Mouse (Mus musculus): ENCODE measurements around the gene Med29. TPM values are rescaled to one million over a fixed set of nuclear protein-coding genes. Genes with fewer than 3 reads are reported as not detected.

Med29 gene
- polyA plus RNA-seq, 1 experiment from 2014 or later = 48.3 TPM

- H3K4me1 ChIP-seq (replicated peaks) = peaks cover 10% of the 10 kb centered on the region
- H3K4me3 ChIP-seq (replicated peaks) = peak overlapping the region; percentile 95
- H3K36me3 ChIP-seq = no peaks in the 10 kb centered on the region
- WGBS = 76% methylated on average over 19 of the region's 19 CpGs
- H3K27ac ChIP-seq = peak overlapping the region; percentile 79
- peak overlapping the region; percentile 58 for H3K4me2 ChIP-seq (replicated peaks)
- H3K9ac ChIP-seq = no peak overlapping the region
- H3K9me3 ChIP-seq = no peaks in the 10 kb centered on the region
- no peak for ATAC-seq
- H3K27me3 ChIP-seq (replicated peaks) = no peaks in the 10 kb centered on the region
Measured at GRCm38 (mm10) chr7:28339213-28339917, 53.1 kb downstream of the Med29 start.

GRCm38 (mm10) chr7:28338108-28338998 lies 54.2 kb downstream of the Med29 start, which contains the start of gene Supt5:
Supt5 (minus strand) TSS chr7:28338746.
- Histone ChIP-seq H3K4me3 (replicated peaks) (peak within 1 kb of the TSS; percentile 95), H3K9ac (peak within 1 kb of the TSS; percentile 93), H3K27ac (peak within 1 kb of the TSS; percentile 79), H3K36me3 (no peaks in the 10 kb centered on the region), H3K9me3 (no peaks in the 10 kb centered on the region), H3K4me1 (replicated peaks) (peaks cover 10% of the 10 kb centered on the region), H3K4me2 (replicated peaks) (peak within 1 kb of the TSS; percentile 72), H3K27me3 (replicated peaks) (no peaks in the 10 kb centered on the region)
- peak; percentile 99 for ATAC-seq
- WGBS = under 1% methylated on average over 77 of the region's 77 CpGs

Other genes with a start within 250 kb of the Med29 start
- gene Fbl, start 223.0 kb downstream of the Med29 start, polyA plus RNA-seq (2015; fragmentation: Nextera tagmentation; extraction: Ambion mirVana) = 133 and 140 TPM in 2 replicates
- 6.3 and 7.3 TPM in 2 replicates for gene Dyrk1b, start 213.2 kb downstream of the Med29 start, polyA plus RNA-seq (2015; fragmentation: Nextera tagmentation; extraction: Ambion mirVana)
- 4.5 and 7.2 TPM in 2 replicates for gene Eid2, start 124.8 kb downstream of the Med29 start, polyA plus RNA-seq (2015; fragmentation: Nextera tagmentation; extraction: Ambion mirVana)
- gene Eid2b, start 115.0 kb downstream of the Med29 start, polyA plus RNA-seq (2015; fragmentation: Nextera tagmentation; extraction: Ambion mirVana) = 8.1 and 9.4 TPM in 2 replicates
- gene Selenov, start 101.5 kb downstream of the Med29 start, polyA plus RNA-seq (2015; fragmentation: Nextera tagmentation; extraction: Ambion mirVana) = 0.18 TPM in 1 of 2 replicates, not detected in the other
- gene Dll3, start 90.5 kb downstream of the Med29 start, polyA plus RNA-seq (2015; fragmentation: Nextera tagmentation; extraction: Ambion mirVana) = 5.7 and 6.0 TPM in 2 replicates
- 165 and 169 TPM in 2 replicates for gene Timm50, start 80.6 kb downstream of the Med29 start, polyA plus RNA-seq (2015; fragmentation: Nextera tagmentation; extraction: Ambion mirVana)
- 67.9 and 75.6 TPM in 2 replicates for gene Supt5, start 54.0 kb downstream of the Med29 start, polyA plus RNA-seq (2015; fragmentation: Nextera tagmentation; extraction: Ambion mirVana)
- 1,085 and 1,147 TPM in 2 replicates for gene Rps16, start 42.1 kb downstream of the Med29 start, polyA plus RNA-seq (2015; fragmentation: Nextera tagmentation; extraction: Ambion mirVana)
- gene Plekhg2, start 20.1 kb downstream of the Med29 start, polyA plus RNA-seq (2015; fragmentation: Nextera tagmentation; extraction: Ambion mirVana) = 40.2 and 41.7 TPM in 2 replicates
- gene Zfp36, start 12.5 kb downstream of the Med29 start, polyA plus RNA-seq (2015; fragmentation: Nextera tagmentation; extraction: Ambion mirVana) = 27.2 and 28.1 TPM in 2 replicates
- gene Paf1, start 243 bp upstream of the Med29 start, polyA plus RNA-seq (2015; fragmentation: Nextera tagmentation; extraction: Ambion mirVana) = 70.8 and 78.9 TPM in 2 replicates
- 17.5 and 19.9 TPM in 2 replicates for gene Gmfg, start 44.7 kb upstream of the Med29 start, polyA plus RNA-seq (2015; fragmentation: Nextera tagmentation; extraction: Ambion mirVana)
- 1.9 and 2.7 TPM in 2 replicates for gene Lrfn1, start 59.3 kb upstream of the Med29 start, polyA plus RNA-seq (2015; fragmentation: Nextera tagmentation; extraction: Ambion mirVana)
- gene Ifnl2, start 117.7 kb upstream of the Med29 start, polyA plus RNA-seq (2015; fragmentation: Nextera tagmentation; extraction: Ambion mirVana) = not detected in 2 replicates
- not detected in 2 replicates for gene Ifnl3, start 130.1 kb upstream of the Med29 start, polyA plus RNA-seq (2015; fragmentation: Nextera tagmentation; extraction: Ambion mirVana)
- gene Sycn, start 148.2 kb upstream of the Med29 start, polyA plus RNA-seq (2015; fragmentation: Nextera tagmentation; extraction: Ambion mirVana) = 33.3 and 122 TPM in 2 replicates
- gene Nccrp1, start 154.5 kb upstream of the Med29 start, polyA plus RNA-seq (2015; fragmentation: Nextera tagmentation; extraction: Ambion mirVana) = not detected in 2 replicates
- gene Samd4b, start 205.4 kb upstream of the Med29 start, polyA plus RNA-seq (2015; fragmentation: Nextera tagmentation; extraction: Ambion mirVana) = 18.9 and 19.5 TPM in 2 replicates
- 51.7 and 53.1 TPM in 2 replicates for gene Pak4, start 205.5 kb upstream of the Med29 start, polyA plus RNA-seq (2015; fragmentation: Nextera tagmentation; extraction: Ambion mirVana)
- gene Acp7, start 238.6 kb upstream of the Med29 start, polyA plus RNA-seq (2015; fragmentation: Nextera tagmentation; extraction: Ambion mirVana) = 0.06 TPM in 1 of 2 replicates, not detected in the other

Measured in intestine, embryonic 15.5 days (tissue).